Mouse (Mus musculus): ENCODE results near the gene Cpa5.

DNA sequence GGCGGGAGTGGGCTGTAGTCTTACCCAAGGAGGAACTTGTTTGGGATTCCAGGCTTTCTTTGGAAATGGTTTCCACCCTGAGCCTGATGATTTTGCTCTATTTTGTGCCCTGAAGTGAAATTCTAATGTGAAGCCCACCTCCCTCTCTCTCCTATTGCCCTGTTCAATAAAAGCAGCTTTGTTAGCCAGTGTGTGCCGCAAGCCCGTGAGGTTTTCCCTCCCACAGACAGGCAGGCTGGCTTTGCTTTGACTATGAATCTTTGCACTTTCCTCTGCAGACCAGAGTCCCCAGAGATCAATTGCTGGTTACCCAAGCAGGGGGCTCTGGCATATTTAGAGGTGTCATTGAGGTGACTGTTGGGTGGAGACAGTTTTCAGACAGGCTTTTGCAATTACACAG lies 33.7 kb downstream of the Cpa5 start:
- TF ChIP-seq CTCF (IDR thresholded peaks at IDR 0.05; ENCODE audit: low read depth, low read length) (no peak), GATA1 (IDR thresholded peaks at IDR 0.05; ENCODE audit: borderline replicate concordance, low read length) (no peak), POLR2AphosphoS5 (IDR thresholded peaks at IDR 0.05; ENCODE audit: insufficient replicate concordance, low read depth, low read length) (no peak), GATA2 (IDR thresholded peaks at IDR 0.05; ENCODE audit: borderline replicate concordance, low read depth, low read length) (no peak)
